Mouse (Mus musculus) liver, adult 2 months (tissue): ENCODE measurements around the gene Mre11a. TPM values are rescaled to one million over a fixed set of nuclear protein-coding genes. Genes with fewer than 3 reads are reported as not detected.

Source experiments
- DNase-seq: peaks from one replicate; pipeline ENCODE4 v3.0.0-alpha.2; 2011; ENCODE audit warnings: low read depth, low spot score; ENCODE audit errors: extremely low read depth
- H3K27ac ChIP-seq: fragments of 200-500 bp; replicated peaks from 2 replicates; pipeline ENCODE4 v1.5.1; 2012; ENCODE audit warnings: low read depth, mild to moderate bottlenecking, control low read depth, inconsistent platforms, low read length; ENCODE audit not compliant: insufficient read depth
- H3K27me3 ChIP-seq: fragments of 200-500 bp; 2 replicates; pipeline ENCODE4 v1.6.1; 2012; ENCODE audit warnings: mild to moderate bottlenecking, moderate library complexity, low read length, inconsistent platforms; ENCODE audit not compliant: control insufficient read depth, insufficient read depth
- H3K36me3 ChIP-seq: fragments of 200-500 bp; 2 replicates; pipeline ENCODE4 v1.6.1; 2012; ENCODE audit warnings: low read length, inconsistent platforms; ENCODE audit not compliant: control insufficient read depth, insufficient read depth
- H3K4me1 ChIP-seq: fragments of 200-500 bp; 2 replicates; pipeline ENCODE4 v1.6.1; 2011; ENCODE audit warnings: low read length; ENCODE audit not compliant: control insufficient read depth, insufficient read depth
- H3K4me3 ChIP-seq: fragments of 200-500 bp; 2 replicates; pipeline ENCODE4 v1.5.1; 2011; ENCODE audit warnings: low read depth, mild to moderate bottlenecking, control low read depth, low read length, moderate library complexity; ENCODE audit not compliant: insufficient read depth
- H3K79me2 ChIP-seq: fragments of 200-500 bp; 2 replicates; pipeline ENCODE4 v1.6.1; 2012; ENCODE audit warnings: inconsistent platforms, mild to moderate bottlenecking, low read length, moderate library complexity; ENCODE audit not compliant: control insufficient read depth, insufficient read depth
- H3K9ac ChIP-seq: fragments of 200-500 bp; 2 replicates; pipeline ENCODE4 v1.6.1; 2012; ENCODE audit warnings: low read depth, mild to moderate bottlenecking, control low read depth, inconsistent platforms, low read length
- CTCF ChIP-seq: fragments of 200-500 bp; IDR thresholded peaks from 2 replicates; pipeline ENCODE4 v1.5.1; 2011; ENCODE audit warnings: low read depth, low read length, control low read depth
- POLR2A ChIP-seq: fragments of 200-500 bp; IDR thresholded peaks from 2 replicates; pipeline ENCODE4 v1.6.1; 2011; ENCODE audit warnings: low read length, control low read depth; ENCODE audit not compliant: insufficient read depth; ENCODE audit errors: extremely low read depth
- WGBS: fragments of 180-500 bp; shearing (Covaris S2); methylation state at CpG from one replicate; pipeline ENCODE4 v1.1.7; 2018; 5-methylcytosine and 5-hydroxymethylcytosine counted together
- polyA plus RNA-seq: library from polyadenylated mRNA; depleted of rRNA; stranded (reverse); fragments of >200 nt; gene quantifications from 2 replicates; pipeline ENCODE4 v1.2.3, GENCODE M21; 2012
- total RNA-seq: library from RNA; depleted of rRNA; stranded (reverse); fragments of >200 nt; gene quantifications from 2 replicates; pipeline ENCODE4 v1.2.3, GENCODE M21; 2014

The Mre11a gene
- total and polyA plus RNA-seq, 2 experiments: 1.6 to 4.0 TPM

- 66% methylated on average over 5 of the region's 6 CpGs for WGBS
- H3K27me3 ChIP-seq: peaks cover 2% of the 10 kb centered on the region; the same call in 1 of the 2 replicates
These were observed 14.6 kb upstream of the Mre11a start for GRCm38 (mm10) chr9:14769811-14770210.

GRCm38 (mm10) chr9:14770803-14771471 lies 13.5 kb upstream of the Mre11a start, which contains the start of gene 1700012B09Rik:
Gene 1700012B09Rik, minus strand, starts transcription at chr9:14771030.
- no peak for DNase-seq
- WGBS: 33% methylated on average over 23 of the region's 23 CpGs

More at GRCm38 (mm10) chr9:14769811-14770210, 14.6 kb upstream of the Mre11a start:
- Histone ChIP-seq H3K27ac (no peak overlapping the region), H3K36me3 (no peaks in the 10 kb centered on the region), H3K4me3 (no peak overlapping the region), H3K4me1 (no peaks in the 10 kb centered on the region), H3K9ac (no peak overlapping the region), H3K79me2 (no peaks in the 10 kb centered on the region)
- DNase-seq: no peak
- no peak for TF ChIP-seq CTCF
- no peak for TF ChIP-seq POLR2A

DNA sequence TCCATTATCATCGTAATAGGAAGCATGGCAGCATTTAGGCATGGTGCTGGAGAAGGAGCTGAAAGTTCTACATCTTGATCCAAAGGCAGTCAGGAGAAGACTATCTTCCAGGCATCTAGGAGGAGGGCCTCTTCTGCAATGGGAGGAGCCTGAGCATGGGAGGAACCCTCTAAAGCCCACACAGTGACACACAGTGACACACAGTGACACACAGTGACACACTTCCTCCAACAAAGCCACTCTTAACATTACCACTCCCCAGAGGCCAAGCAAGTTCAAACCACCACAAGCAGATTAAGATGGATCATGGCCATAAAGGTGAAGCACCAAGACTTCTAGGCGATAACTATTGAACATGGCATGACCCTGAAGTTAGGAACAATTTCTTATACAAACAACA lies 12.4 kb upstream of the Mre11a start:
- H3K79me2 ChIP-seq: no peaks in the 10 kb centered on the region
- no peak overlapping the region for H3K27ac ChIP-seq
- 91% methylated on average over 2 of the region's 2 CpGs for WGBS
- no peak overlapping the region for H3K4me3 ChIP-seq
- TF ChIP-seq CTCF: no peak
- TF ChIP-seq POLR2A: no peak
- H3K4me1 ChIP-seq: no peaks in the 10 kb centered on the region
- no peaks in the 10 kb centered on the region for H3K36me3 ChIP-seq
- peaks cover 2% of the 10 kb centered on the region; the same call in 1 of the 2 replicates for H3K27me3 ChIP-seq
- no peak overlapping the region for H3K9ac ChIP-seq
- no peak for DNase-seq

More at GRCm38 (mm10) chr9:14770803-14771471, 13.5 kb upstream of the Mre11a start, which contains the start of gene 1700012B09Rik:
- H3K27ac ChIP-seq: no peak within 1 kb of the TSS
- TF ChIP-seq CTCF (no peak), POLR2A (no peak)
- H3K36me3 ChIP-seq: no peaks in the 10 kb centered on the region
- H3K79me2 ChIP-seq: no peaks in the 10 kb centered on the region
- H3K4me1 ChIP-seq: no peaks in the 10 kb centered on the region
- H3K9ac ChIP-seq: no peak within 1 kb of the TSS
- H3K4me3 ChIP-seq: no peak within 1 kb of the TSS
- H3K27me3 ChIP-seq: peaks cover 2% of the 10 kb centered on the region; the same call in 1 of the 2 replicates

GRCm38 (mm10) chr9:14773813-14774212 lies 10.6 kb upstream of the Mre11a start:
- H3K79me2 ChIP-seq: no peaks in the 10 kb centered on the region
- no peak for DNase-seq
- TF ChIP-seq POLR2A: no peak
- TF ChIP-seq CTCF: no peak
- no peak overlapping the region for H3K4me3 ChIP-seq
- H3K9ac ChIP-seq: no peak overlapping the region
- no peak overlapping the region for H3K27ac ChIP-seq
- WGBS: 36% methylated on average over 2 of the region's 2 CpGs
- H3K36me3 ChIP-seq: no peaks in the 10 kb centered on the region
- H3K27me3 ChIP-seq: peaks cover 2% of the 10 kb centered on the region; the same call in 1 of the 2 replicates
- no peaks in the 10 kb centered on the region for H3K4me1 ChIP-seq

GRCm38 (mm10) chr9:14778341-14778740 lies 6.1 kb upstream of the Mre11a start:
- H3K9ac ChIP-seq: no peak overlapping the region
- no peaks in the 10 kb centered on the region for H3K4me1 ChIP-seq
- no peak for DNase-seq
- H3K27me3 ChIP-seq: no peaks in the 10 kb centered on the region
- H3K27ac ChIP-seq: no peak overlapping the region
- no peak overlapping the region for H3K4me3 ChIP-seq
- WGBS: 61% methylated on average over 13 of the region's 13 CpGs
- TF ChIP-seq POLR2A: no peak
- TF ChIP-seq CTCF: no peak
- H3K79me2 ChIP-seq: no peaks in the 10 kb centered on the region
- peaks cover 11% of the 10 kb centered on the region for H3K36me3 ChIP-seq

GRCm38 (mm10) chr9:14787356-14787755 lies 2.9 kb downstream of the Mre11a start:
- Histone ChIP-seq H3K9ac (no peak overlapping the region), H3K27me3 (no peaks in the 10 kb centered on the region), H3K36me3 (peaks cover 13% of the 10 kb centered on the region), H3K4me1 (peaks cover 2% of the 10 kb centered on the region; the same call in 1 of the 2 replicates), H3K4me3 (no peak overlapping the region), H3K27ac (no peak overlapping the region), H3K79me2 (no peaks in the 10 kb centered on the region; the same call in 1 of the 2 replicates)
- DNase-seq: no peak
- TF ChIP-seq POLR2A (no peak), CTCF (no peak)
- 91% methylated on average over 6 of the region's 6 CpGs for WGBS
